Mouse (Mus musculus) stomach, postnatal 0 days (tissue): Measurements from ENCODE around the gene Fer. TPM values are rescaled to one million over a fixed set of nuclear protein-coding genes. Genes with fewer than 3 reads are reported as not detected.
A peak's percentile ranks its signal among the peaks of the same experiment; 100 is the strongest.

Experiments
- ATAC-seq: fragments of 200-750 bp; cut with Nextera tagmentation; 2 replicates; pipeline ENCODE4 v1.8.0; 2017; ENCODE audit not compliant: low FRiP score, low TSS enrichment
- DNase-seq: peaks from one replicate; pipeline ENCODE4 v3.0.0-alpha.2; 2016; ENCODE audit warnings: low spot score
- H3K27ac ChIP-seq: fragments of 300-500 bp; sonication (generic); replicated peaks from 2 replicates; pipeline ENCODE4 v1.5.1; 2014; ENCODE audit warnings: mild to moderate bottlenecking, control low read depth
- H3K27me3 ChIP-seq: fragments of 300-500 bp; sonication (generic); 2 replicates; pipeline ENCODE4 v1.6.1; 2014; ENCODE audit warnings: low read length; ENCODE audit not compliant: control insufficient read depth, insufficient read depth
- H3K36me3 ChIP-seq: fragments of 300-500 bp; sonication (generic); 2 replicates; pipeline ENCODE4 v1.6.1; 2014; ENCODE audit warnings: low read length, mixed read lengths; ENCODE audit not compliant: control insufficient read depth, insufficient read depth
- H3K4me1 ChIP-seq: fragments of 300-500 bp; sonication (generic); replicated peaks from 2 replicates; pipeline ENCODE4 v1.6.1; 2014; ENCODE audit warnings: antibody characterized with exemption; ENCODE audit not compliant: control insufficient read depth, insufficient read depth
- H3K4me2 ChIP-seq: fragments of 300-500 bp; sonication (generic); replicated peaks from 2 replicates; pipeline ENCODE4 v1.6.1; 2014; ENCODE audit warnings: low read depth, mild to moderate bottlenecking, control low read depth, moderate library complexity
- H3K4me3 ChIP-seq: fragments of 300-500 bp; sonication (generic); 2 replicates; pipeline ENCODE4 v1.5.1; 2014; ENCODE audit warnings: low read depth, low read length, control low read depth
- H3K9ac ChIP-seq: fragments of 300-500 bp; sonication (generic); 2 replicates; pipeline ENCODE4 v1.6.1; 2014; ENCODE audit warnings: mild to moderate bottlenecking, low read length, control low read depth, mixed read lengths
- H3K9me3 ChIP-seq: fragments of 300-500 bp; sonication (generic); 2 replicates; pipeline ENCODE4 v1.6.1; 2016; ENCODE audit warnings: low read length; ENCODE audit not compliant: control insufficient read depth
- CTCF ChIP-seq: IDR thresholded peaks from 2 replicates; pipeline ENCODE4 v1.5.1; 2016; ENCODE audit warnings: antibody characterized with exemption, low read depth, mild to moderate bottlenecking, moderate library complexity
- EP300 ChIP-seq: optimal IDR thresholded peaks from 2 replicates; pipeline ENCODE3; 2016; ENCODE audit warnings: antibody characterized with exemption
- WGBS: fragments of 180-500 bp; shearing (Covaris S2); extraction: QIAGEN DNeasy Blood & Tissue Kit; methylation state at CpG from one replicate; pipeline ENCODE4 v1.1.7; 2014; 5-methylcytosine and 5-hydroxymethylcytosine counted together
- polyA plus RNA-seq: library from polyadenylated mRNA; unstranded; fragments of >200 nt; fragmentation: Nextera tagmentation; extraction: Ambion mirVana; gene quantifications from 2 replicates; pipeline ENCODE4 v1.2.1, GENCODE M21; 2015

Fer gene
- polyA plus RNA-seq, 1 experiment from 2014 or later, result 18.5 TPM

DNA sequence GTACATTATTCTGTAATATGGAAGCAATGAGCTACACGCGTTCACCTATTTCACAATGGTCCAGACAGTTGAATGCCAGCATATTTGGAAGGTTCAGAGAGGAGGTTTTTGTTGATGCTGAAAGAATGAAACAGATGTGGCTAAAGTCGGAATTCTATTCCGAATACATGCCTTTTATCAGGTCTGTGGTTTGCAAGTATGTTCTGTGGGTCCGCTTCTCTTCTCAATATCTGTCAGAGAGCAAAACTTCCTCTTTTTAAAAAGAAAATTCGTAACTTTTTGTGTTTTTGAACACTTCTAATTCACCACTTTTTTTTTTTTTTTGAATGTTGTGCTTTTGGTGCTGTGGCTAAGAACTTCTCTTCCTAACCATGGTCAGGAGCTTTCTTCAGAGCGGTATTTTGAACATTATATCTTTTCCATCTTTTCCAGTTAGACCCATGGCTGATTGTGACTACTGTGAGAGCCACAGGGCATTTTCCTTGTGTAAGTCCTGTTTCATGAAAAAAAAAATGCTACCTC lies 5.8 kb upstream of the Fer start:
- Histone ChIP-seq H3K4me1 (no peaks in the 10 kb centered on the region), H3K9me3 (no peaks in the 10 kb centered on the region), H3K27me3 (no peaks in the 10 kb centered on the region), H3K9ac (no peak overlapping the region), H3K4me3 (no peak overlapping the region), H3K36me3 (no peaks in the 10 kb centered on the region), H3K27ac (no peak overlapping the region), H3K4me2 (no peak overlapping the region)
- no peak for TF ChIP-seq CTCF
- TF ChIP-seq EP300, result no peak
- no peak for ATAC-seq
- no peak for DNase-seq
- 89% methylated on average over 7 of the region's 7 CpGs for WGBS

GRCm38 (mm10) chr17:63860988-63861387 lies 1.9 kb upstream of the Fer start:
- no peak overlapping the region for H3K9ac ChIP-seq
- no peak overlapping the region for H3K4me3 ChIP-seq
- 36% methylated on average over 4 of the region's 4 CpGs for WGBS
- H3K27ac ChIP-seq, result no peak overlapping the region
- no peak for TF ChIP-seq EP300
- no peak for TF ChIP-seq CTCF
- no peaks in the 10 kb centered on the region for H3K27me3 ChIP-seq
- H3K36me3 ChIP-seq, result no peaks in the 10 kb centered on the region
- H3K9me3 ChIP-seq, result no peaks in the 10 kb centered on the region
- no peak overlapping the region for H3K4me2 ChIP-seq
- H3K4me1 ChIP-seq, result no peaks in the 10 kb centered on the region
- no peak for DNase-seq
- ATAC-seq, result no peak

DNA sequence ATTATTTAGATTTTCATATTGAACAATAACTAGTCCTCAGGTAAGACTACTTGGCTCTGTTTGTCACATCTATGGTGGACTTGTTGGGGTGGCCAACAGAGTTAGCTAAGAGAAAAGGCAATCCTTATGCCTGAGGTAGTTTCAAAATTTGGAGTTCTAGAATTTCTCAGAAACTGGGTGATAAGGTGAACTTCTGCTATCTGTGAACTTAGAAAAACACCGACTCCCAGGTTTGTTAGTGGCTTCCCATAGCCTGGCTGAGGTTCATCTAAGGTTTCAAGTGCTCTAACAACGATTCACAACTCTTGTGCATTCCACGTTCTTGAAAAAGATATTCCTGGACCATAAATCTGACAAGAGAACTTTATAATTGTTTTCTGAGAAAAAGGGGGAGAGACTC lies 463 bp upstream of the Fer start:
- no peak overlapping the region for H3K27ac ChIP-seq
- H3K9me3 ChIP-seq, result no peaks in the 10 kb centered on the region
- ATAC-seq, result no peak
- H3K4me3 ChIP-seq, result no peak overlapping the region
- no peaks in the 10 kb centered on the region for H3K36me3 ChIP-seq
- no peaks in the 10 kb centered on the region for H3K4me1 ChIP-seq
- WGBS, result 52% methylated on average over 3 of the region's 3 CpGs
- no peak overlapping the region; the same call in 1 of the 2 replicates for H3K4me2 ChIP-seq
- H3K27me3 ChIP-seq, result no peaks in the 10 kb centered on the region
- no peak for DNase-seq
- TF ChIP-seq CTCF (no peak), EP300 (no peak)
- H3K9ac ChIP-seq, result no peak overlapping the region

DNA sequence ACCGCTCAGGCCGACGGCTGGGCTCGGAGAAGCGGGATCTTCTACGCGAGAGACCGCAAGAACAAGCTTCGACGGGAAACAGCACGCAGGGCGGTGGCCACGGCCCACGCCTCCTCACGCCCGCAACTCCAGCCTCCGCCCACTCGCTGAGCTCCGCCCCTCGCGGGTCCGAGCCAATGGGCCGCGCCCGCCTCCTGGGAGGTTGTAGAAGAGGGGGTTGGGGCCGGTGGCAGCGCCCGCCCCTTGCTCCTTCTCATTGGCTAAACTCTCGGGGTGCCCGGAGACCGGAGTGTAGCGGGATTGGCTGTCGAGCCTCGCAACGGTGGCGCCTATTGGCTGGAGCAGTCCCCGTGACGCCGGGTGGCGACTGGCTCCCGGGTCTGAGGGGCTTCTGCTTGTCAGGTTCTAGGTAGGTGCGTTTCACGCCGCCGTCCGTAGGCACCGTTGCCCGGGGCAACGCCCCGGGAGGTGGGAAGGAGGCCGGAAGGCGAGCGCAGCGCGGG lies 836 bp downstream of the Fer start, which contains the start of gene A930002H24Rik:
Gene A930002H24Rik (minus strand): TSS at position 145 of the 503 bp plus-strand sequence.
- ATAC-seq, result peak; percentile 100
- WGBS, result under 1% methylated on average over 43 of the region's 55 CpGs

DNA sequence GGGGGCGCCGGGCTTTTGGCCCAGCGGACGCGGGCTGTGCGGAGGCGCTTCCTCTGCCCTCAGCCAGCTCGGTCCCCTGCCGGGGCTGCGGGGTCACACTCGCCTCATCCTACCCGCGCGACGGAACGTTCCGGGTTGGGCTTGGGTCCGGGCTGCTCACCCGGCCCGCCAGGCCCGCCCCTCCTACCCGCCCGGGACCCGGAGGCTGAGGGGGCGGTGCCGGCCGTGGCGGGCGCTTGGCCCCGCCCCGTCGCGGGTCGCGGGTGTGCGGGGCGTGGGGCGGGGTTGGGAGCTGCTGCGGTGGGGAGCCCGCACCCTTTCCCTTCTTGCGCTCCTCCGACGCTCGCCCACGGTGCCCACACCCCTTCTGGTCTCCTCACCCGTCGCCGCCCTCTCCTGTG lies 1.3 kb downstream of the Fer start:
- peak overlapping the region; percentile 90 for H3K4me3 ChIP-seq
- peak; percentile 68 for ATAC-seq
- DNase-seq, result peak; percentile 63
- TF ChIP-seq EP300, result no peak
- peak; percentile 5; the same call in 1 of the 2 replicates for TF ChIP-seq CTCF
- no peaks in the 10 kb centered on the region for H3K27me3 ChIP-seq
- H3K4me1 ChIP-seq, result no peaks in the 10 kb centered on the region
- H3K36me3 ChIP-seq, result no peaks in the 10 kb centered on the region
- 0% methylated on average over 42 of the region's 48 CpGs for WGBS
- H3K9ac ChIP-seq, result peak overlapping the region; percentile 89
- H3K9me3 ChIP-seq, result no peaks in the 10 kb centered on the region
- H3K4me2 ChIP-seq, result peak overlapping the region; percentile 91
- peak overlapping the region; percentile 94 for H3K27ac ChIP-seq

More for the DNA sequence above, 836 bp downstream of the Fer start, which contains the start of gene A930002H24Rik:
- Histone ChIP-seq H3K9ac (peak within 1 kb of the TSS; percentile 89), H3K27ac (peak within 1 kb of the TSS; percentile 94), H3K4me1 (no peaks in the 10 kb centered on the region), H3K4me3 (peak within 1 kb of the TSS; percentile 90), H3K36me3 (no peaks in the 10 kb centered on the region), H3K4me2 (peak within 1 kb of the TSS; percentile 92), H3K27me3 (no peaks in the 10 kb centered on the region), H3K9me3 (no peaks in the 10 kb centered on the region)
- DNase-seq, result peak; percentile 100
- 0 out of 2 replicates have a peak, but pooled peaks have one; percentile 8 for TF ChIP-seq CTCF
- no peak for TF ChIP-seq EP300

DNA sequence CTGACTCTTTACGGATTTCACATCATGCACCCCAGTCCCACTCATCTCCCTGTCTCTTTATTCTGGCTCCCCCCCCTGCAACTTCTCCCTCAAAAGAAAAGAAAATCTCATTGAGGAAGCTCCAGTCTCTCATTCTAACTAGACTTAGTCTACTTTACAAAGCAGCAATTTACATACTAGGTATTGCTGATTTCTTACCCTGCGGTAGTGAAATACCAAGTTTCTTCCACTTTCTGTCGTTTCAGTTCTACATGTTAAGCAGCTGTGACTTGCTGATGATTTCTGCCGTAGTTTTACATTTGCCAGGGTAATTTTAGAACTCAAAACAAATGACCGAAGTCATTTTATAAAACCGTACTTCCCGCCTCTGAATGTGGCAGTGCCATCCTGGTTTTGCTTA lies 8.9 kb downstream of the Fer start:
- no peaks in the 10 kb centered on the region for H3K36me3 ChIP-seq
- no peak for TF ChIP-seq CTCF
- TF ChIP-seq EP300, result no peak
- no peak overlapping the region for H3K4me2 ChIP-seq
- H3K9me3 ChIP-seq, result no peaks in the 10 kb centered on the region
- H3K27me3 ChIP-seq, result no peaks in the 10 kb centered on the region
- H3K4me3 ChIP-seq, result no peak overlapping the region
- WGBS, result 91% methylated on average over 7 of the region's 7 CpGs
- no peaks in the 10 kb centered on the region for H3K4me1 ChIP-seq
- ATAC-seq (no peak), DNase-seq (no peak)
- no peak overlapping the region for H3K27ac ChIP-seq
- H3K9ac ChIP-seq, result no peak overlapping the region
